Mouse (Mus musculus) brain, embryonic 18.5 days (tissue): ENCODE results near the gene Chchd6.
A peak's percentile ranks its signal among the peaks of the same experiment; 100 is the strongest.

Source experiments
- DNase-seq: peaks from one replicate; pipeline ENCODE4 v3.0.0-alpha.2; 2012; ENCODE audit warnings: low read depth, low spot score

Chchd6 gene

GRCm38 (mm10) chr6:89585696-89586095 is 9.8 kb downstream of the Chchd6 start:
- no peak for DNase-seq

- peak; percentile 40 for DNase-seq
These were observed 10.6 kb downstream of the Chchd6 start for GRCm38 (mm10) chr6:89584634-89585409.

- no peak for DNase-seq
These were observed 12.3 kb downstream of the Chchd6 start for GRCm38 (mm10) chr6:89583170-89583569.

- no peak for DNase-seq
These were observed 20.8 kb downstream of the Chchd6 start for GRCm38 (mm10) chr6:89574641-89575040.

GRCm38 (mm10) chr6:89573768-89574167 is 21.7 kb downstream of the Chchd6 start:
- DNase-seq = no peak

- DNase-seq = no peak
These were observed 22.4 kb downstream of the Chchd6 start for GRCm38 (mm10) chr6:89572921-89573636.

- no peak for DNase-seq
These were observed 26.1 kb downstream of the Chchd6 start for GRCm38 (mm10) chr6:89569370-89569769.

GRCm38 (mm10) chr6:89566740-89567139 is 28.7 kb downstream of the Chchd6 start:
- no peak for DNase-seq

- DNase-seq = no peak
These were observed 32.1 kb downstream of the Chchd6 start for GRCm38 (mm10) chr6:89563381-89563780.

GRCm38 (mm10) chr6:89560826-89561225 is 34.6 kb downstream of the Chchd6 start:
- no peak for DNase-seq

GRCm38 (mm10) chr6:89557654-89558053 is 37.8 kb downstream of the Chchd6 start:
- no peak for DNase-seq

- DNase-seq = no peak
These were observed 38.9 kb downstream of the Chchd6 start for GRCm38 (mm10) chr6:89556566-89556965.

- no peak for DNase-seq
These were observed 39.5 kb downstream of the Chchd6 start for GRCm38 (mm10) chr6:89555971-89556370.

GRCm38 (mm10) chr6:89554029-89554428 is 41.4 kb downstream of the Chchd6 start:
- no peak for DNase-seq

GRCm38 (mm10) chr6:89553012-89553704 is 42.3 kb downstream of the Chchd6 start:
- peak; percentile 28 for DNase-seq

GRCm38 (mm10) chr6:89552321-89553011 is 43.0 kb downstream of the Chchd6 start:
- DNase-seq = no peak

GRCm38 (mm10) chr6:89549157-89549556 is 46.3 kb downstream of the Chchd6 start:
- DNase-seq = no peak

- DNase-seq = no peak
These were observed 47.5 kb downstream of the Chchd6 start for GRCm38 (mm10) chr6:89547951-89548350.

GRCm38 (mm10) chr6:89538102-89538751 is 57.2 kb downstream of the Chchd6 start:
- no peak for DNase-seq

- no peak for DNase-seq
These were observed 59.7 kb downstream of the Chchd6 start for GRCm38 (mm10) chr6:89535626-89536225.

- no peak for DNase-seq
These were observed 70.7 kb downstream of the Chchd6 start for GRCm38 (mm10) chr6:89524766-89525165.
